Mouse (Mus musculus): Measurements from ENCODE around the gene Gm13276. TPM values are rescaled to one million over a fixed set of nuclear protein-coding genes. Genes with fewer than 3 reads are reported as not detected.
"Not testable (repeated sequence)": the region's sequence is repeated elsewhere in the genome, so short reads cannot be mapped to it uniquely, and the experiment has no call there.

Gm13276 gene
- polyA plus RNA-seq, 1 experiment from 2014 or later = not detected

DNA sequence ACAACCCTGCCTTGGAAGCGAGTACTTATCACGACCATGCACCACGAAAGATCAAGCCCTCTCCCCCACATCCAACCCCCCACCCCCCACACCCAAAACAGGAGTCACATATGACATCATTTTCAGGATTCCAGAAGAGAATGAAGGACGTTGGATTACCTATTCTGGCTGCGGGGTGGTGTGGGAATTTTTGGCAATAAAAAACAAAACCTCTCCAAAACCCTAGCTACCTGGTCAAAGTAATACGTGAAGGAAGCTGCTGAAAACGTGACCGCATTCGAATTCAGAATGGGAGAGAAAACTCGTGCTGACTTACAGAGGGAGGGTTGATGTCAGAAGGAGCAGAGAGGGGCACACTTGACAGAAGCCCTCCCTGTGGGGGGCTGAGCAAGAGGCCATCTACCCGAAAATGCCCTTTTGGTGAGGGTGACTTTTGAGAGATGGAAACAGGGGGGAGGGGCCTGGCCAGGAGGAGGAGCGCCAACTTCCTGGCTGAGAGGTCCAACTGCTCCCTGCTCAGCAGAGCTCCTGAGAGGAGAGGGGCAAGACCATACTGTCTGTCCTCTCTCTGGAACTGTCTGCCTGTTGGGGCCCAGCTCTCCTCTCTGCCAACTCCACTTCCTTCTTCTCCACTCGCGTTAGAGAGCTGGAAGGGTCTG, 25.8 kb upstream of the Gm13276 start, which contains the start of gene Gm13283:
Gene Gm13283 (plus strand): TSS at position 510 of the 659 bp plus-strand sequence.
- H3K27me3 ChIP-seq; ATAC-seq (ENCODE audit: insufficient number of reproducible peaks, insufficient read depth, low FRiP score, low TSS enrichment); H3K36me3 ChIP-seq; H3K9me3 ChIP-seq; H3K4me1 ChIP-seq: not testable (repeated sequence)
- WGBS = 22% methylated on average over 9 of the region's 14 CpGs
- Histone ChIP-seq H3K9ac (peak within 1 kb of the TSS; percentile 44; the same call in 1 of the 2 replicates), H3K27ac (peak within 1 kb of the TSS; percentile 75; the same call in 1 of the 2 replicates), H3K4me3 (peak within 1 kb of the TSS; percentile 36), H3K4me2 (replicated peaks) (peak within 1 kb of the TSS; percentile 48)

DNA sequence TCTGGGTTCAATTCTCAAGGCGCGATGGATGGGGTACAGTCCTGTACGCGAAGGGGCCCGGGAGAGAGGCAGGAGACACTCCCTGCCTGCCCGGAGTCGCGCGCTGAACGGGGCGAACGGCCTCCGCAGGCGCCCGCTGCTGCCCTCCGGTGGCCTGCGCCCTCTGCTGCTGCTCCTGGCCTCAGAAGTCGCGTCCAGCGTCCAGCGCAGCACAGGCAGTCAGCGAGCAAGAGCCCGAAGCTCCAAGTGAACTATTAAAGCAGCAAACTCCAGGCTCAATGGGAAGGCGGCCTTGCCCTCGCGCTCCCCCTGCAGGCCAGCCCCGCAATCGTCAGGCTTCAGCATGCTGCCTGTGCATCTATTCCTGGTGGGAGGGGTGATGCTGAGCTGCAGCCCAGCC, 25.1 kb upstream of the Gm13276 start:
- ATAC-seq (ENCODE audit: insufficient number of reproducible peaks, insufficient read depth, low FRiP score, low TSS enrichment); H3K9me3 ChIP-seq; H3K4me1 ChIP-seq; H3K27me3 ChIP-seq; H3K36me3 ChIP-seq: not testable (repeated sequence)
- H3K4me3 ChIP-seq = peak overlapping the region; percentile 36
- under 1% methylated on average over 23 of the region's 28 CpGs for WGBS
- H3K9ac ChIP-seq = peak overlapping the region; percentile 44; the same call in 1 of the 2 replicates
- peak overlapping the region; percentile 48 for H3K4me2 ChIP-seq (replicated peaks)
- H3K27ac ChIP-seq = peak overlapping the region; percentile 75; the same call in 1 of the 2 replicates

DNA sequence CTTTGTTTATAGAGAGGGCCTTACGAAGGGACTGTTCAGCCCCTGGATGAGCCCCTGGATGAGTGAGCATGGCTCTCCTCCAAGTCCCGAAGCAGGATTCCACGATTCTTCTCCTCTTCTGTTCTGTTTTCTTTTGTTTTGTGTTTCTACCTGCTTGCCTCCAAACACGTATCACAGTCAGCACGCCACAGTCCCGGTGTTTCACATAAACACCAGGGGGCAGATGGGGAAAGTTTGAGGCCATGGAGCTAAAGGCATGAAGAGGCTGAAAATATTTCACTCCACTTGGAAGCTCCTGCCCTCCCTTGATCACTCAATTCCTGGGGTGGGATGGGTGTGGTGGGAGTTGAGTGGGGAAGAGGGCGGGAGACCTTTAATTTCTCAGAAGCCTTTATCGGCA, 23.7 kb upstream of the Gm13276 start:
- H3K27me3 ChIP-seq, H3K27ac ChIP-seq: not testable (repeated sequence)

DNA sequence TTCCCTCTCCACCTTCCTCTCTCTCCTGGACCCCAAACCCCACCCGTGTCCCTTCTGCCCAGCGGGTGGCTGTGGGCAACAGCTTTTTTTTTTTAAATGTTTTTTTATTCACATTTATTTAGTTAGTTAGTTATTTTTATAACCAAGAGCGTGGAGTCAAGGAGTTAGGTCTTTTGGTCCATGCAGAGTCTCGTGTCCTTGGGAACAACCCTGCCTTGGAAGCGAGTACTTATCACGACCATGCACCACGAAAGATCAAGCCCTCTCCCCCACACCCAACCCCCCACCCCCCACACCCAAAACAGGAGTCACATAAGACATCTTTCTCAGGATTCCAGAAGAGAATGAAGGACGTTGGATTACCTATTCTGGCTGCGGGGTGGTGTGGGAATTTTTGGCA, 23.2 kb upstream of the Gm13276 start:
- not testable (repeated sequence) for H3K9ac ChIP-seq; H3K36me3 ChIP-seq; H3K4me3 ChIP-seq; H3K27me3 ChIP-seq; H3K27ac ChIP-seq; H3K9me3 ChIP-seq; ATAC-seq (ENCODE audit: insufficient number of reproducible peaks, insufficient read depth, low FRiP score, low TSS enrichment); H3K4me1 ChIP-seq; H3K4me2 ChIP-seq (replicated peaks)
- 56% methylated on average over 9 of the region's 9 CpGs for WGBS

More for the DNA sequence above, 23.7 kb upstream of the Gm13276 start:
- not testable (repeated sequence) for H3K9ac ChIP-seq; H3K4me2 ChIP-seq (replicated peaks); H3K9me3 ChIP-seq; H3K4me3 ChIP-seq; ATAC-seq (ENCODE audit: insufficient number of reproducible peaks, insufficient read depth, low FRiP score, low TSS enrichment); H3K4me1 ChIP-seq; H3K36me3 ChIP-seq
- 70% methylated on average over 6 of the region's 8 CpGs for WGBS

DNA sequence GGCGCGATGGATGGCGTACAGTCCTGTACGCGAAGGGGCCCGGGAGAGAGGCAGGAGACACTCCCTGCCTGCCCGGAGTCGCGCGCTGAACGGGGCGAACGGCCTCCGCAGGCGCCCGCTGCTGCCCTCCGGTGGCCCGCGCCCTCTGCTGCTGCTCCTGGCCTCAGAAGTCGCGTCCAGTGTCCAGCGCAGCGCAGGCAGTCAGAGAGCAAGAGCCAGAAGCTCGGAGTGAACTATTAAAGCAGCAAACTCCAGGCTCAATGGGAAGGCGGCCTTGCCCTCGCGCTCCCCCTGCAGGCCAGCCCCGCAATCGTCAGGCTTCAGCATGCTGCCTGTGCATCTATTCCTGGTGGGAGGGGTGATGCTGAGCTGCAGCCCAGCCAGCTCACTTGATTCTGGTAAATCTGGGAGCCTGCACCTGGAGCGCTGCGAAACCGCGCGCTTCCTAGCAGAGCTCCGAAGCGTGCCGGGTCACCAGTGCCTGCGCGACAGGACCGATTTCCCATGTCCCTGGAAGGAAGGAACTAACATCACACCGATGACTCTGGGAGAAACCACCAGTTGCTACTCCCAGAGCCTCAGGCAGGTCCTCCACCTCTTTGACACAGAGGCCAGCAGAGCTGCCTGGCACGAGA, 22.0 kb upstream of the Gm13276 start:
- 4% methylated on average over 26 of the region's 42 CpGs for WGBS
- ATAC-seq (ENCODE audit: insufficient number of reproducible peaks, insufficient read depth, low FRiP score, low TSS enrichment); H3K4me1 ChIP-seq: not testable (repeated sequence)

DNA sequence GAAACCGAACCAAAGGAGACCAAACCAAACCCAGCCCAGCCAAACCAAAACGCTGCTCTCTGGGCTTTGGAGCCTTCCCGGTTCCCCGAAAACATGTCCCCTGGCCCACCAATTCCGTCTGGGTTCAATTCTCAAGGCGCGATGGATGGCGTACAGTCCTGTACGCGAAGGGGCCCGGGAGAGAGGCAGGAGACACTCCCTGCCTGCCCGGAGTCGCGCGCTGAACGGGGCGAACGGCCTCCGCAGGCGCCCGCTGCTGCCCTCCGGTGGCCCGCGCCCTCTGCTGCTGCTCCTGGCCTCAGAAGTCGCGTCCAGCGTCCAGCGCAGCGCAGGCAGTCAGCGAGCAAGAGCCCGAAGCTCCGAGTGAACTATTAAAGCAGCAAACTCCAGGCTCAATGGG, 12.0 kb upstream of the Gm13276 start, which contains the start of gene Gm13290:
Gene Gm13290 (plus strand): TSS at position 301 of the 400 bp plus-strand sequence.
- not testable (repeated sequence) for H3K36me3 ChIP-seq; H3K9ac ChIP-seq; H3K9me3 ChIP-seq; H3K4me2 ChIP-seq (replicated peaks); H3K27ac ChIP-seq; H3K27me3 ChIP-seq; H3K4me1 ChIP-seq; H3K4me3 ChIP-seq; ATAC-seq (ENCODE audit: insufficient number of reproducible peaks, insufficient read depth, low FRiP score, low TSS enrichment)
- WGBS = no CpG with 5 or more reads among the region's 32 CpGs

More for the DNA sequence above, 22.0 kb upstream of the Gm13276 start:
- H3K4me3 ChIP-seq = peak overlapping the region; percentile 38
- H3K36me3 ChIP-seq, H3K27me3 ChIP-seq, H3K9me3 ChIP-seq, H3K9ac ChIP-seq: not testable (repeated sequence)
- peak overlapping the region; percentile 49 for H3K4me2 ChIP-seq (replicated peaks)
- 0 out of 2 replicates have a peak overlapping the region, but pooled peaks have one; percentile 17 for H3K27ac ChIP-seq

DNA sequence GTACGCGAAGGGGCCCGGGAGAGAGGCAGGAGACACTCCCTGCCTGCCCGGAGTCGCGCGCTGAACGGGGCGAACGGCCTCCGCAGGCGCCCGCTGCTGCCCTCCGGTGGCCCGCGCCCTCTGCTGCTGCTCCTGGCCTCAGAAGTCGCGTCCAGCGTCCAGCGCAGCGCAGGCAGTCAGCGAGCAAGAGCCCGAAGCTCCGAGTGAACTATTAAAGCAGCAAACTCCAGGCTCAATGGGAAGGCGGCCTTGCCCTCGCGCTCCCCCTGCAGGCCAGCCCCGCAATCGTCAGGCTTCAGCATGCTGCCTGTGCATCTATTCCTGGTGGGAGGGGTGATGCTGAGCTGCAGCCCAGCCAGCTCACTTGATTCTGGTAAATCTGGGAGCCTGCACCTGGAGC, 8.9 kb upstream of the Gm13276 start, which contains the start of gene Gm13289:
Gene Gm13289 (plus strand): TSS at position 301 of the 400 bp plus-strand sequence.
- H3K9me3 ChIP-seq; H3K27me3 ChIP-seq; ATAC-seq (ENCODE audit: insufficient number of reproducible peaks, insufficient read depth, low FRiP score, low TSS enrichment); H3K4me2 ChIP-seq (replicated peaks); H3K9ac ChIP-seq; H3K4me1 ChIP-seq; H3K36me3 ChIP-seq; H3K4me3 ChIP-seq; H3K27ac ChIP-seq: not testable (repeated sequence)
- no CpG with 5 or more reads among the region's 29 CpGs for WGBS

DNA sequence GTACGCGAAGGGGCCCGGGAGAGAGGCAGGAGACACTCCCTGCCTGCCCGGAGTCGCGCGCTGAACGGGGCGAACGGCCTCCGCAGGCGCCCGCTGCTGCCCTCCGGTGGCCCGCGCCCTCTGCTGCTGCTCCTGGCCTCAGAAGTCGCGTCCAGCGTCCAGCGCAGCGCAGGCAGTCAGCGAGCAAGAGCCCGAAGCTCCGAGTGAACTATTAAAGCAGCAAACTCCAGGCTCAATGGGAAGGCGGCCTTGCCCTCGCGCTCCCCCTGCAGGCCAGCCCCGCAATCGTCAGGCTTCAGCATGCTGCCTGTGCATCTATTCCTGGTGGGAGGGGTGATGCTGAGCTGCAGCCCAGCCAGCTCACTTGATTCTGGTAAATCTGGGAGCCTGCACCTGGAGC, 6.0 kb upstream of the Gm13276 start, which contains the start of gene Gm13272:
Gene Gm13272 (plus strand): TSS at position 301 of the 400 bp plus-strand sequence.
- not testable (repeated sequence) for H3K4me3 ChIP-seq; H3K27ac ChIP-seq; H3K9me3 ChIP-seq; H3K4me1 ChIP-seq; H3K36me3 ChIP-seq; H3K4me2 ChIP-seq (replicated peaks); ATAC-seq (ENCODE audit: insufficient number of reproducible peaks, insufficient read depth, low FRiP score, low TSS enrichment); H3K9ac ChIP-seq; H3K27me3 ChIP-seq
- no CpG with 5 or more reads among the region's 29 CpGs for WGBS

DNA sequence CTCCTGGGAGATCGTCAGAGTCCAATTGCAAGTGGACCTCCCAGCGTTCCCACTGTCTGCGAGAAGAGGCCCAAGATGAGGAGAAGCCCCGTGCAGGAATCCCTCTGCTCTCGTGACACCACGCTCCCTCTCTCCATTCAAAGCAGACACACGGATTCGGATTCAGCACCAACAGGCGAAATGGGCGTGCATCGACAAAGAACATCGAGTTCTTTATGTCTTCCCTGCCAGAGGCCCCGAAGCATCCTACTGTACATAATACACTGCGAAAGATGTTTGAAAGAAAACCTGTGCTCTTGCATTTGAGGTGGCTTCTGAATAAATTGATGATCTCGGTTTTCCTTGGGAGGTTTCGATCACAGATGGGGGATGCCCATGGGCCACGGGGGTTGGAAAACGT, 5.2 kb upstream of the Gm13276 start:
- not testable (repeated sequence) for H3K9me3 ChIP-seq; H3K9ac ChIP-seq; H3K27ac ChIP-seq; ATAC-seq (ENCODE audit: insufficient number of reproducible peaks, insufficient read depth, low FRiP score, low TSS enrichment); H3K4me1 ChIP-seq; H3K4me3 ChIP-seq; H3K36me3 ChIP-seq; H3K4me2 ChIP-seq (replicated peaks); H3K27me3 ChIP-seq
- 41% methylated on average over 16 of the region's 18 CpGs for WGBS

DNA sequence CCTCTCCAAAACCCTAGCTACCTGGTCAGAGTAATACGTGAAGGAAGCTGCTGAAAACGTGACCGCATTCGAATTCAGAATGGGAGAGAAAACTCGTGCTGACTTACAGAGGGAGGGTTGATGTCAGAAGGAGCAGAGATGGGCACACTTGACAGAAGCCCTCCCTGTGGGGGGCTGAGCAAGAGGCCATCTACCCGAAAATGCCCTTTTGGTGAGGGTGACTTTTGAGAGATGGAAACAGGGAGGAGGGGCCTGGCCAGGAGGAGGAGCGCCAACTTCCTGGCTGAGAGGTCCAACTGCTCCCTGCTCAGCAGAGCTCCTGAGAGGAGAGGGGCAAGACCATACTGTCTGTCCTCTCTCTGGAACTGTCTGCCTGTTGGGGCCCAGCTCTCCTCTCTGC, 3.7 kb upstream of the Gm13276 start, which contains the start of gene Ifnz:
Gene Ifnz (plus strand): TSS at position 301 of the 400 bp plus-strand sequence.
- H3K4me3 ChIP-seq = 0 out of 2 replicates have a peak within 1 kb of the TSS, but pooled peaks have one; percentile 22
- not testable (repeated sequence) for H3K36me3 ChIP-seq; H3K9ac ChIP-seq; H3K27ac ChIP-seq; H3K27me3 ChIP-seq; H3K4me1 ChIP-seq; H3K9me3 ChIP-seq; ATAC-seq (ENCODE audit: insufficient number of reproducible peaks, insufficient read depth, low FRiP score, low TSS enrichment)
- WGBS = 16% methylated on average over 5 of the region's 7 CpGs
- peak within 1 kb of the TSS; percentile 30; the same call in 1 of the 2 replicates for H3K4me2 ChIP-seq (replicated peaks)

DNA sequence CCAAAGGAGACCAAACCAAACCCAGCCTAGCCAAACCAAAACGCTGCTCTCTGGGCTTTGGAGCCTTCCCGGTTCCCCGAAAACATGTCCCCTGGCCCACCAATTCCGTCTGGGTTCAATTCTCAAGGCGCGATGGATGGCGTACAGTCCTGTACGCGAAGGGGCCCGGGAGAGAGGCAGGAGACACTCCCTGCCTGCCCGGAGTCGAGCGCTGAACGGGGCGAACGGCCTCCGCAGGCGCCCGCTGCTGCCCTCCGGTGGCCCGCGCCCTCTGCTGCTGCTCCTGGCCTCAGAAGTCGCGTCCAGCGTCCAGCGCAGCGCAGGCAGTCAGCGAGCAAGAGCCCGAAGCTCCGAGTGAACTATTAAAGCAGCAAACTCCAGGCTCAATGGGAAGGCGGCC, 3.2 kb upstream of the Gm13276 start:
- H3K36me3 ChIP-seq; H3K27me3 ChIP-seq; ATAC-seq (ENCODE audit: insufficient number of reproducible peaks, insufficient read depth, low FRiP score, low TSS enrichment); H3K9ac ChIP-seq; H3K9me3 ChIP-seq; H3K4me1 ChIP-seq; H3K27ac ChIP-seq: not testable (repeated sequence)
- 0 out of 2 replicates have a peak overlapping the region, but pooled peaks have one; percentile 22 for H3K4me3 ChIP-seq
- peak overlapping the region; percentile 30; the same call in 1 of the 2 replicates for H3K4me2 ChIP-seq (replicated peaks)
- WGBS = 0% methylated on average over 21 of the region's 31 CpGs

DNA sequence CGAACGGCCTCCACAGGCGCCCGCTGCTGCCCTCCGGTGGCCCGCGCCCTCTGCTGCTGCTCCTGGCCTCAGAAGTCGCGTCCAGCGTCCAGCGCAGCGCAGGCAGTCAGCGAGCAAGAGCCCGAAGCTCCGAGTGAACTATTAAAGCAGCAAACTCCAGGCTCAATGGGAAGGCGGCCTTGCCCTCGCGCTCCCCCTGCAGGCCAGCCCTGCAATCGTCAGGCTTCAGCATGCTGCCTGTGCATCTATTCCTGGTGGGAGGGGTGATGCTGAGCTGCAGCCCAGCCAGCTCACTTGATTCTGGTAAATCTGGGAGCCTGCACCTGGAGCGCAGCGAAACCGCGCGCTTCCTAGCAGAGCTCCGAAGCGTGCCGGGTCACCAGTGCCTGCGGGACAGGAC, 2.9 kb downstream of the Gm13276 start, which contains the start of gene Gm13277:
Gene Gm13277 (plus strand): TSS at position 231 of the 400 bp plus-strand sequence.
- H3K4me2 ChIP-seq (replicated peaks); H3K4me3 ChIP-seq; H3K4me1 ChIP-seq; H3K27me3 ChIP-seq; H3K9me3 ChIP-seq; H3K27ac ChIP-seq; H3K9ac ChIP-seq; ATAC-seq (ENCODE audit: insufficient number of reproducible peaks, insufficient read depth, low FRiP score, low TSS enrichment); H3K36me3 ChIP-seq: not testable (repeated sequence)
- WGBS = 0% methylated on average over 1 of the region's 28 CpGs
